Mouse (Mus musculus) lung, postnatal 10 days (tissue): ENCODE data around the gene Dnajb12.

Experiments used
- DNase-seq: peaks from one replicate; pipeline ENCODE4 v3.0.0; 2021

Gene Dnajb12

GRCm38 (mm10) chr10:59920810-59921681 is 41.7 kb downstream of the Dnajb12 start:
- DNase-seq = peak; percentile 91

- DNase-seq = no peak
Observed at GRCm38 (mm10) chr10:59923493-59923892, 44.1 kb downstream of the Dnajb12 start.

GRCm38 (mm10) chr10:59924305-59924704 is 44.9 kb downstream of the Dnajb12 start:
- DNase-seq = no peak

GRCm38 (mm10) chr10:59929205-59929604 is 49.8 kb downstream of the Dnajb12 start:
- no peak for DNase-seq

GRCm38 (mm10) chr10:59930996-59931395 is 51.6 kb downstream of the Dnajb12 start:
- no peak for DNase-seq

- peak; percentile 80 for DNase-seq
Observed at GRCm38 (mm10) chr10:59932521-59932920, 53.2 kb downstream of the Dnajb12 start.

GRCm38 (mm10) chr10:59934039-59934438 is 54.7 kb downstream of the Dnajb12 start:
- DNase-seq = no peak

GRCm38 (mm10) chr10:59936058-59936856 is 56.9 kb downstream of the Dnajb12 start:
- DNase-seq = no peak

- DNase-seq = no peak
Observed at GRCm38 (mm10) chr10:59938662-59939061, 59.3 kb downstream of the Dnajb12 start.

GRCm38 (mm10) chr10:59939081-59939480 is 59.7 kb downstream of the Dnajb12 start:
- no peak for DNase-seq

- DNase-seq = no peak
Observed at GRCm38 (mm10) chr10:59942281-59942846, 63.0 kb downstream of the Dnajb12 start.

GRCm38 (mm10) chr10:59942847-59943420 is 63.6 kb downstream of the Dnajb12 start:
- DNase-seq = peak; percentile 84

GRCm38 (mm10) chr10:59943421-59943989 is 64.1 kb downstream of the Dnajb12 start:
- DNase-seq = peak; percentile 89

GRCm38 (mm10) chr10:59945416-59945815 is 66.1 kb downstream of the Dnajb12 start:
- DNase-seq = no peak

GRCm38 (mm10) chr10:59946362-59946761 is 67.0 kb downstream of the Dnajb12 start:
- DNase-seq = no peak

GRCm38 (mm10) chr10:59947296-59948073 is 68.1 kb downstream of the Dnajb12 start:
- DNase-seq = peak; percentile 71

GRCm38 (mm10) chr10:59948363-59949254 is 69.3 kb downstream of the Dnajb12 start:
- DNase-seq = peak; percentile 56
